Mouse (Mus musculus): Measurements from ENCODE around the gene Hikeshi. TPM values are rescaled to one million over a fixed set of nuclear protein-coding genes. Genes with fewer than 3 reads are reported as not detected.

Hikeshi gene
- total RNA-seq, 2 experiments from 2014 or later: 88.2 to 100 TPM

DNA sequence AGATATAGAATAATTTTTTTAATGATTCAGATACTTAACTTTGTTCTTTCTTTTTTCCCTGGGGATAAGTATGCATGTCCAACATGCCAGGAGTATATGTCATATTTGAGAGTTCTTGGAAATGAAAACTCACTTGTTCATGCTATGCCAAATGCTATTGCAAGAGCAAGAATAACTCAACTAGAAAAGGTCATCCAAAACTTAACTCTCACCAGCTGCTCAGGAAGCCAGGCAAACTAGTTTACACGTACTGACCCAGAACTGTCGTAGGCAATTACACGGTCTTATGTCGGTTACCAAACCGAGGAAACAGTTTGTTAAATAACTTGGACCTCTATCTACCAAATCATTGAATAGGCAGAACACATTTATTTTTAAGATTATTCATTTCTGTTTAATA is 24.3 kb downstream of the Hikeshi start:
- no peak for DNase-seq (ENCODE audit: low spot score in 2 of 2)

- no peak for DNase-seq (ENCODE audit: low spot score in 2 of 2)
Observed at GRCm38 (mm10) chr7:89913432-89914158, 27.4 kb downstream of the Hikeshi start.

DNA sequence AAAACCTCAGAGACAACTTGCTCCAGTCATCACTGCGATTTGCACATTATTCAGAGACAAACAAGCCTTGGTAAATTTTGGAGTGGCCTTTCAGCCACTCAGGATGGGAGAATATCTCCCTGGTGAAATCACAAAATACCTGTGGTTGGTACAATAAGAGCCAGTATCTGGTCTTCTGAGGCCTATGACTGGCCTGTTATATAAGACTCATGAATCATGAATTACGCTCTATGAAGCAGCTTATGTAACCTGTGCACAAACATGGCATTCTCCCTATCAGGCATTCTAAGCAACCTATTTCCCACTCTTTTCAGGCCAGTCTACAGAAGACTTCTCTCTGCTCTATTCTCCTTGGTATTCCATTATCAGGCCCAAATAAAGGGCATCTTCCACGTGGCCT is 28.6 kb downstream of the Hikeshi start:
- DNase-seq (ENCODE audit: low spot score in 2 of 2): no peak

DNA sequence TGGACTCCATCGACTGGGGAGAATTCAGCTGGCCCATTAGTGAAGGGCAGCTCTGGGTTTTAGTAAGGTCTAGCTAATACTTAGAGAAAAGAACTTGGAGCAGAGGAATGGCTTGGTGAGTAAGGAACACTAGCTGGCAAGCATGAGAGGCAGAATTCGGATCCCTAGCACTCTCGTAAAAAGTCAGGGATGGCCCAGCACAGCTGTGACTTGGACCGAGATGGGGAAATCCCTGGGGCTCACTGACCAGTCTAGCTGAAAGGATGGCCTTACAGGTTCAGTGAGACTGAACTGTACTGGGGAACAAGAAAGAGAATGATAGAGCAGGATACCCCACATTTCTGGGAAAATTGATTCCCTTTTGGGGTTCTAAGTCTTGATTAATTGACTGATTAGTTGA is 31.3 kb downstream of the Hikeshi start:
- no peak for DNase-seq (ENCODE audit: low spot score in 2 of 2)

- DNase-seq (ENCODE audit: low spot score in 2 of 2): no peak
Observed at GRCm38 (mm10) chr7:89908899-89909621, 31.9 kb downstream of the Hikeshi start.

DNA sequence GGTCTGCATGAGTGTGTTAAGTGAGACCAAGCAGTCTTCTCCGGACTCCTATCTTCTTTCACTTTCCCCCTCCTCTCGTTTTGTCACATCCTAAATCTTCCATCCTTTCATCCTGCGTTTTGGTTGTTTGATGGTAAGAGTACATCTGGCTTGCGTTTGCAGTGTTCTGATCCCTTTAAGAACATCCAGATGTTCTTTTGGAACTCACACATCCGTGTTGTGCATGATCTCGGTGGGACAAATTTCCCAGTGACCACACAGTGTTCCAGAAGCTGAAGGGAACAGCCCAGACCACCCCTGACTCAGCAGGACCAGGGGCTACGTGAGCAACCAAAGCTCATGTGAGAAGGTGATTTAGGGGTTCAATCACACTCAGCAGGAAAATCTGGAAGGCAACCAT is 32.6 kb downstream of the Hikeshi start:
- no peak for DNase-seq (ENCODE audit: low spot score in 2 of 2)

- DNase-seq (ENCODE audit: low spot score in 2 of 2): peak; percentile 77 to 78
Observed at GRCm38 (mm10) chr7:89907950-89908349, 33.1 kb downstream of the Hikeshi start.

DNA sequence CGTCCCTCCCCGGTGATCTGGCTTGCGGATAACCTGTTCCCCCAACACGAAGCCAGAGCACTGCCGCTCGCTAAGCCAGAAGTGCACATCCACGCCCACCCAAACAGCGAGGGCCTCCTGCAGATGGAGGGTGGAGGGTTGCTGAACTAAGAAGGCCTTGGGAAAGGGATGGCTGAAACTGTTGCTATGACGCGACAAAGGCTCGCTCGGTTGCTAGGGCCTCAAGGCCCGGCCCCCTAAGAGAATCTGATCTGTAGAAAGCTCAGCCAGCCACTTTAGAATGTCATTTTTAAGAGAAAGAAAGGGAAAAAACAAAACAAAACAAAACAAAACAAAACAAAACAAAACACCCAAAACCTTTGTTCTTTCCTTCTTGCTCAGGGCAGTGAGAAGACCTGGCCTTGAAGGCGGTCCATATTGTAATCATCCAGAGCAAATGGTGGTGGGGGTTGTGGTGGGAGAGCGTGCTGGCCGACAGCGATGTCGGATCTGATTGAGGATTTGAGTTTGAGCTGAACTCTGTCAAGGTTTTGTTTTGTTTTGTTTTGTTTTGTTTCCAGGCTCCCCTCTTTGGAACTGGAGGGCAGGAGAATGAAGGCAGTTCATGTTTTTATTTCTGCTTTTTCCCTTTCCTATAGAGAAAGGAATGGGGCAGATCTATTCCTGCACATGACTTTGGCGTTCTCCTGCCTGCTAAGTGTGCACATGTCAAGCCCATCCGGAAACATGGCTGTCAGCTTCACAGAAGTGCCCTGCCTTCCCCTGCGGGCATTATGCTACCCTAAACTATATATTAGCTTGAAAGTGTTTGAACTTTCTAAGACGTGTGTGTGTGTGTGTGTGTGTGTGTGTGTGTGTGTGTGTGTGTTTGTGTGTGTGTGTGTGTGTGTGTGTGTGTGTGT is 37.3 kb downstream of the Hikeshi start, which contains the start of gene Ccdc81:
Gene Ccdc81, minus strand, starts transcription at position 188 of the 902 bp plus-strand sequence.
- no peak for DNase-seq (ENCODE audit: low spot score in 2 of 2)

- DNase-seq (ENCODE audit: low spot score in 2 of 2): no peak
Observed at GRCm38 (mm10) chr7:89903007-89903406, 38.0 kb downstream of the Hikeshi start.

- peak; percentile 27 to 39 for DNase-seq (ENCODE audit: low spot score in 2 of 2)
Observed at GRCm38 (mm10) chr7:89891856-89892255, 49.1 kb downstream of the Hikeshi start.

GRCm38 (mm10) chr7:89891412-89891811 is 49.6 kb downstream of the Hikeshi start:
- no peak for DNase-seq (ENCODE audit: low spot score in 2 of 2)

DNA sequence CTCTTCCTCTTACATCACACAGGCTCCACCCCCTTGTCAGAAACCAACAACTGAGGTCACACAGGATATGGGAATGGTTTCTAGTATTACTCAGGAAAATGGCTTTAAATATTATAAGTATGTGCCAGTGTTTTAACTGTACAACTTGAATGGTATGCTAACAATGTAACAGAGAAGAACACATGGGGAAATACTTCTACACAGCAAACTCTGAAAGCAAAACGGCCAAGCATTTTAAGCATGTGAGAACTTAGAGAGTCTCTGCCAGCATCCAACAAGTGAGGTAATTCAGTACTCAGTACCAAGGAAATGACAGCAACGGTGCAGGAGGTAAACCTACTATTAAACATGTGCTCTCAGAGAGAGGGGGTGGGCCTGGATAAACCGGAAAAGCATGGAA is 56.5 kb downstream of the Hikeshi start:
- DNase-seq (ENCODE audit: low spot score in 2 of 2): no peak

DNA sequence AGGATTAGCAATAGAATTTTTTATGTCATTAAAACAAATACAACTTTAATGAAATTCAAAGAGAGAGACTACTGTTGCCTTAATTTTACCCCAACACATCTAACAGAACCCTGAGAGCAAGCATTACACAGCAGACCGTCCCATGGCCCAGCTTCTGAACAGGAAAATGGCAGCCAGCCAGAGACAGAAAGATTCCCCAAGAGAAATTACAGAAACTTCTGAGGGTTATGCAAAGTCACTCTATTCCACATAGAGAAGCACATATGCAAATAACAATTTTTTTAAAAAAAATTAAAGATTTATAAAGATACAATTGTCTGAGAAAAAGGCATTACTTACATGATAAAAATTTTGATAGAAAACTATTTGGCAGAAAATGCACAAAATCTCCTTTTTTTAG is 61.3 kb downstream of the Hikeshi start:
- no peak for DNase-seq (ENCODE audit: low spot score in 2 of 2)

Other genes with a start within 250 kb of the Hikeshi start
- under 1 TPM; 0.20 to 0.29 TPM for gene Ccdc81, start 37.6 kb downstream of the Hikeshi start, total RNA-seq (2021)
- gene Eed, start 39.8 kb upstream of the Hikeshi start, total RNA-seq (2021): 10 to 100 TPM; 50.8 to 54.5 TPM
- gene Picalm, start 189.0 kb upstream of the Hikeshi start, total RNA-seq (2021): 100 to 1,000 TPM; 134 to 172 TPM